Mouse (Mus musculus) neural tube, embryonic 12.5 days (tissue): ENCODE results near the gene Atxn2. TPM values are rescaled to one million over a fixed set of nuclear protein-coding genes. Genes with fewer than 3 reads are reported as not detected.
A peak's percentile ranks its signal among the peaks of the same experiment; 100 is the strongest.
"Not testable (repeated sequence)": the region's sequence is repeated elsewhere in the genome, so short reads cannot be mapped to it uniquely, and the experiment has no call there.

ENCODE experiments used
- ATAC-seq: fragments of 200-750 bp; cut with Nextera tagmentation; 2 replicates; pipeline ENCODE4 v1.8.0; 2017; ENCODE audit warnings: low read depth, mild to moderate bottlenecking, moderate TSS enrichment, moderate library complexity; ENCODE audit not compliant: low FRiP score
- H3K27ac ChIP-seq: fragments of 300-500 bp; sonication (generic); 2 replicates; pipeline ENCODE4 v1.5.1; 2016
- H3K27me3 ChIP-seq: fragments of 300-500 bp; sonication (generic); replicated peaks from 2 replicates; pipeline ENCODE4 v1.6.1; 2016; ENCODE audit warnings: mild to moderate bottlenecking
- H3K36me3 ChIP-seq: fragments of 300-500 bp; sonication (generic); 2 replicates; pipeline ENCODE4 v1.6.1; 2016; ENCODE audit warnings: mild to moderate bottlenecking
- H3K4me1 ChIP-seq: fragments of 300-500 bp; sonication (generic); 2 replicates; pipeline ENCODE4 v1.6.1; 2016
- H3K4me2 ChIP-seq: fragments of 300-500 bp; sonication (generic); replicated peaks from 2 replicates; pipeline ENCODE4 v1.6.1; 2016; ENCODE audit warnings: mild to moderate bottlenecking
- H3K4me3 ChIP-seq: fragments of 300-500 bp; sonication (generic); 2 replicates; pipeline ENCODE4 v1.5.1; 2016
- H3K9ac ChIP-seq: fragments of 300-500 bp; sonication (generic); 2 replicates; pipeline ENCODE4 v1.6.1; 2016; ENCODE audit warnings: mild to moderate bottlenecking
- H3K9me3 ChIP-seq: fragments of 300-500 bp; sonication (generic); 2 replicates; pipeline ENCODE4 v1.6.1; 2016; ENCODE audit warnings: mild to moderate bottlenecking
- WGBS: fragments of 180-500 bp; shearing (Covaris S2); methylation state at CpG from one replicate; pipeline ENCODE4 v1.1.7; 2016; 5-methylcytosine and 5-hydroxymethylcytosine counted together
- polyA plus RNA-seq: library from polyadenylated mRNA; unstranded; fragments of >200 nt; fragmentation: Nextera tagmentation; extraction: Ambion mirVana; gene quantifications from 2 replicates; pipeline ENCODE4 v1.2.1, GENCODE M21; 2016

Gene Atxn2
- polyA plus RNA-seq, 1 experiment from 2014 or later = 107 TPM

GRCm38 (mm10) chr5:121843138-121843905 is 132.2 kb downstream of the Atxn2 start:
- Histone ChIP-seq H3K9me3 (no peaks in the 10 kb centered on the region), H3K9ac (no peak overlapping the region), H3K4me1 (peaks cover 23% of the 10 kb centered on the region), H3K4me3 (0 out of 2 replicates have a peak overlapping the region, but pooled peaks have one; percentile 42), H3K27ac (no peak overlapping the region), H3K27me3 (peaks cover 52% of the 10 kb centered on the region), H3K4me2 (peak overlapping the region; percentile 81), H3K36me3 (no peaks in the 10 kb centered on the region)
- ATAC-seq = no peak
- 17% methylated on average over 17 of the region's 17 CpGs for WGBS

- H3K27me3 ChIP-seq = peaks cover 38% of the 10 kb centered on the region
- no peak overlapping the region for H3K9ac ChIP-seq
- ATAC-seq = no peak
- H3K27ac ChIP-seq = no peak overlapping the region
- H3K9me3 ChIP-seq = no peaks in the 10 kb centered on the region
- H3K36me3 ChIP-seq = no peaks in the 10 kb centered on the region
- H3K4me2 ChIP-seq = no peak overlapping the region
- WGBS = 24% methylated on average over 4 of the region's 4 CpGs
- H3K4me1 ChIP-seq = peaks cover 26% of the 10 kb centered on the region
- no peak overlapping the region for H3K4me3 ChIP-seq
Measured at GRCm38 (mm10) chr5:121845361-121845760, 134.2 kb downstream of the Atxn2 start.

- H3K36me3 ChIP-seq = peaks cover 3% of the 10 kb centered on the region
- no peak for ATAC-seq
- no peak overlapping the region for H3K9ac ChIP-seq
- WGBS = 81% methylated on average over 11 of the region's 11 CpGs
- H3K4me2 ChIP-seq = no peak overlapping the region
- H3K4me3 ChIP-seq = no peak overlapping the region
- H3K27ac ChIP-seq = no peak overlapping the region
- H3K27me3 ChIP-seq = peaks cover 38% of the 10 kb centered on the region
- no peaks in the 10 kb centered on the region for H3K9me3 ChIP-seq
- peaks cover 33% of the 10 kb centered on the region for H3K4me1 ChIP-seq
Measured at GRCm38 (mm10) chr5:121846322-121846721, 135.2 kb downstream of the Atxn2 start.

- H3K27ac ChIP-seq, H3K9ac ChIP-seq, H3K4me3 ChIP-seq, H3K9me3 ChIP-seq, ATAC-seq, H3K4me2 ChIP-seq: not testable (repeated sequence)
- Histone ChIP-seq H3K27me3 (peaks cover 30% of the 10 kb centered on the region), H3K36me3 (peaks cover 13% of the 10 kb centered on the region), H3K4me1 (peaks cover 32% of the 10 kb centered on the region)
- 79% methylated on average over 3 of the region's 3 CpGs for WGBS
Measured at GRCm38 (mm10) chr5:121847269-121847668, 136.1 kb downstream of the Atxn2 start.

- H3K4me1 ChIP-seq = peaks cover 26% of the 10 kb centered on the region
- peak overlapping the region; percentile 89 for H3K4me3 ChIP-seq
- H3K27me3 ChIP-seq = peaks cover 23% of the 10 kb centered on the region
- H3K9ac ChIP-seq = peak overlapping the region; percentile 88
- H3K9me3 ChIP-seq = no peaks in the 10 kb centered on the region
- under 1% methylated on average over 17 of the region's 17 CpGs for WGBS
- ATAC-seq = peak; percentile 30; the same call in 1 of the 2 replicates
- H3K27ac ChIP-seq = 0 out of 2 replicates have a peak overlapping the region, but pooled peaks have one; percentile 38
- H3K36me3 ChIP-seq = peaks cover 21% of the 10 kb centered on the region
- peak overlapping the region; percentile 67 for H3K4me2 ChIP-seq
Measured at GRCm38 (mm10) chr5:121848035-121848519, 136.9 kb downstream of the Atxn2 start.

GRCm38 (mm10) chr5:121848743-121849142 is 137.6 kb downstream of the Atxn2 start, which contains the start of gene Pheta1:
Gene Pheta1 (plus strand): TSS chr5:121848984.
- H3K4me1 ChIP-seq = peaks cover 29% of the 10 kb centered on the region
- H3K27me3 ChIP-seq = peaks cover 17% of the 10 kb centered on the region
- peak within 1 kb of the TSS; percentile 67 for H3K4me2 ChIP-seq
- under 1% methylated on average over 40 of the region's 42 CpGs for WGBS
- 0 out of 2 replicates have a peak within 1 kb of the TSS, but pooled peaks have one; percentile 38 for H3K27ac ChIP-seq
- H3K4me3 ChIP-seq = peak within 1 kb of the TSS; percentile 89
- H3K9me3 ChIP-seq = no peaks in the 10 kb centered on the region
- peak; percentile 91 for ATAC-seq
- H3K9ac ChIP-seq = peak within 1 kb of the TSS; percentile 88
- H3K36me3 ChIP-seq = peaks cover 28% of the 10 kb centered on the region

GRCm38 (mm10) chr5:121849478-121850349 is 138.6 kb downstream of the Atxn2 start:
- Histone ChIP-seq H3K9me3 (no peaks in the 10 kb centered on the region), H3K27me3 (peaks cover 8% of the 10 kb centered on the region; the same call in 1 of the 2 replicates), H3K4me1 (peaks cover 36% of the 10 kb centered on the region), H3K9ac (peak overlapping the region; percentile 88), H3K4me2 (peak overlapping the region; percentile 67), H3K4me3 (peak overlapping the region; percentile 89), H3K36me3 (peaks cover 37% of the 10 kb centered on the region), H3K27ac (no peak overlapping the region)
- 45% methylated on average over 20 of the region's 20 CpGs for WGBS
- ATAC-seq = no peak

GRCm38 (mm10) chr5:121853368-121854051 is 142.4 kb downstream of the Atxn2 start:
- Histone ChIP-seq H3K27me3 (no peaks in the 10 kb centered on the region), H3K36me3 (peaks cover 37% of the 10 kb centered on the region), H3K9ac (no peak overlapping the region), H3K4me3 (no peak overlapping the region), H3K4me1 (peaks cover 29% of the 10 kb centered on the region), H3K9me3 (no peaks in the 10 kb centered on the region), H3K4me2 (no peak overlapping the region), H3K27ac (no peak overlapping the region)
- ATAC-seq = no peak
- WGBS = 87% methylated on average over 9 of the region's 9 CpGs

- Histone ChIP-seq H3K4me2 (no peak overlapping the region), H3K9ac (no peak overlapping the region), H3K36me3 (peaks cover 37% of the 10 kb centered on the region), H3K9me3 (no peaks in the 10 kb centered on the region), H3K4me3 (no peak overlapping the region), H3K4me1 (peaks cover 25% of the 10 kb centered on the region), H3K27me3 (no peaks in the 10 kb centered on the region), H3K27ac (no peak overlapping the region)
- 72% methylated on average over 10 of the region's 10 CpGs for WGBS
- ATAC-seq = no peak
Measured at GRCm38 (mm10) chr5:121854768-121855167, 143.6 kb downstream of the Atxn2 start.

GRCm38 (mm10) chr5:121856740-121857139 is 145.6 kb downstream of the Atxn2 start:
- ATAC-seq = no peak
- Histone ChIP-seq H3K4me1 (peaks cover 12% of the 10 kb centered on the region; the same call in 1 of the 2 replicates), H3K4me2 (no peak overlapping the region), H3K9me3 (peaks cover 8% of the 10 kb centered on the region; the same call in 1 of the 2 replicates), H3K36me3 (peaks cover 44% of the 10 kb centered on the region), H3K4me3 (no peak overlapping the region), H3K27me3 (no peaks in the 10 kb centered on the region), H3K27ac (no peak overlapping the region), H3K9ac (no peak overlapping the region)
- WGBS = 86% methylated on average over 11 of the region's 11 CpGs

- Histone ChIP-seq H3K4me3 (no peak overlapping the region), H3K4me2 (no peak overlapping the region), H3K27ac (no peak overlapping the region), H3K4me1 (peaks cover 10% of the 10 kb centered on the region; the same call in 1 of the 2 replicates), H3K27me3 (no peaks in the 10 kb centered on the region), H3K9ac (no peak overlapping the region), H3K36me3 (peaks cover 30% of the 10 kb centered on the region), H3K9me3 (peaks cover 8% of the 10 kb centered on the region; the same call in 1 of the 2 replicates)
- ATAC-seq = no peak
- 91% methylated on average over 12 of the region's 12 CpGs for WGBS
Measured at GRCm38 (mm10) chr5:121858427-121858826, 147.3 kb downstream of the Atxn2 start.
